Mouse (Mus musculus) embryonic facial prominence, embryonic 14.5 days (tissue): ENCODE results near the gene Cphx2. TPM values are rescaled to one million over a fixed set of nuclear protein-coding genes. Genes with fewer than 3 reads are reported as not detected.
"Not testable (repeated sequence)": the region's sequence is repeated elsewhere in the genome, so short reads cannot be mapped to it uniquely, and the experiment has no call there.

Experiments
- ATAC-seq: fragments of 200-750 bp; cut with Nextera tagmentation; 2 replicates; pipeline ENCODE4 v1.8.0; 2017; ENCODE audit warnings: low read depth, moderate number of reproducible peaks, moderate TSS enrichment
- DNase-seq: peaks from one replicate; pipeline ENCODE4 v3.0.0-alpha.2; 2015; ENCODE audit warnings: low spot score
- H3K27ac ChIP-seq: fragments of 300-500 bp; sonication (generic); replicated peaks from 2 replicates; pipeline ENCODE4 v1.5.1; 2014; ENCODE audit warnings: low read depth, mild to moderate bottlenecking, low read length, moderate library complexity
- H3K27me3 ChIP-seq: fragments of 300-500 bp; sonication (generic); replicated peaks from 2 replicates; pipeline ENCODE4 v1.6.1; 2014; ENCODE audit warnings: low read length; ENCODE audit not compliant: control insufficient read depth, insufficient read depth
- H3K36me3 ChIP-seq: fragments of 300-500 bp; sonication (generic); 2 replicates; pipeline ENCODE4 v1.6.1; 2014; ENCODE audit warnings: low read length, mixed read lengths; ENCODE audit not compliant: control insufficient read depth, insufficient read depth
- H3K4me1 ChIP-seq: fragments of 300-500 bp; sonication (generic); 2 replicates; pipeline ENCODE4 v1.6.1; 2014; ENCODE audit warnings: antibody characterized with exemption, low read length; ENCODE audit not compliant: control insufficient read depth, insufficient read depth
- H3K4me2 ChIP-seq: fragments of 300-500 bp; sonication (generic); 2 replicates; pipeline ENCODE4 v1.6.1; 2014; ENCODE audit warnings: low read depth, mild to moderate bottlenecking, low read length, moderate library complexity, mixed read lengths
- H3K4me3 ChIP-seq: fragments of 300-500 bp; sonication (generic); 2 replicates; pipeline ENCODE4 v1.5.1; 2014; ENCODE audit warnings: low read depth, mild to moderate bottlenecking, low read length
- H3K9ac ChIP-seq: fragments of 300-500 bp; sonication (generic); 2 replicates; pipeline ENCODE4 v1.6.1; 2014; ENCODE audit warnings: low read depth, mild to moderate bottlenecking, low read length, moderate library complexity, mixed read lengths
- H3K9me3 ChIP-seq: fragments of 300-500 bp; sonication (generic); 2 replicates; pipeline ENCODE4 v1.6.1; 2016; ENCODE audit warnings: low read length; ENCODE audit not compliant: control insufficient read depth
- WGBS: fragments of 180-500 bp; shearing (Covaris S2); extraction: QIAGEN DNeasy Blood & Tissue Kit; methylation state at CpG from one replicate; pipeline ENCODE4 v1.1.7; 2014; 5-methylcytosine and 5-hydroxymethylcytosine counted together
- polyA plus RNA-seq: library from polyadenylated mRNA; unstranded; fragments of >200 nt; fragmentation: Nextera tagmentation; extraction: Ambion mirVana; gene quantifications from 2 replicates; pipeline ENCODE4 v1.2.1, GENCODE M21; 2014

Cphx2 gene
- polyA plus RNA-seq, 1 experiment from 2014 or later: not detected

- H3K27ac ChIP-seq, H3K36me3 ChIP-seq, H3K27me3 ChIP-seq, H3K4me1 ChIP-seq, H3K9me3 ChIP-seq, H3K4me3 ChIP-seq, H3K9ac ChIP-seq, DNase-seq, H3K4me2 ChIP-seq: not testable (repeated sequence)
- WGBS: no CpG with 5 or more reads among the region's 44 CpGs
- ATAC-seq: peak; percentile 94
Measured at GRCm38 (mm10) chr14:26066574-26067324, 14.6 kb upstream of the Cphx2 start.

- no CpG with 5 or more reads among the region's 10 CpGs for WGBS
- H3K9ac ChIP-seq, H3K27me3 ChIP-seq, DNase-seq, H3K4me1 ChIP-seq, H3K9me3 ChIP-seq, H3K36me3 ChIP-seq, H3K4me3 ChIP-seq, H3K27ac ChIP-seq, H3K4me2 ChIP-seq: not testable (repeated sequence)
- peak; percentile 94 for ATAC-seq
Measured at GRCm38 (mm10) chr14:26067325-26067633, 14.0 kb upstream of the Cphx2 start, which contains the start of gene Tmem254c. Gene Tmem254c, minus strand, starts transcription at chr14:26067355.

- DNase-seq, H3K27ac ChIP-seq, H3K9ac ChIP-seq, H3K4me3 ChIP-seq, H3K9me3 ChIP-seq, H3K27me3 ChIP-seq, H3K4me1 ChIP-seq, H3K36me3 ChIP-seq, H3K4me2 ChIP-seq, ATAC-seq: not testable (repeated sequence)
- no CpG with 5 or more reads among the region's 5 CpGs for WGBS
Measured at GRCm38 (mm10) chr14:26076620-26077390, 4.5 kb upstream of the Cphx2 start.

DNA sequence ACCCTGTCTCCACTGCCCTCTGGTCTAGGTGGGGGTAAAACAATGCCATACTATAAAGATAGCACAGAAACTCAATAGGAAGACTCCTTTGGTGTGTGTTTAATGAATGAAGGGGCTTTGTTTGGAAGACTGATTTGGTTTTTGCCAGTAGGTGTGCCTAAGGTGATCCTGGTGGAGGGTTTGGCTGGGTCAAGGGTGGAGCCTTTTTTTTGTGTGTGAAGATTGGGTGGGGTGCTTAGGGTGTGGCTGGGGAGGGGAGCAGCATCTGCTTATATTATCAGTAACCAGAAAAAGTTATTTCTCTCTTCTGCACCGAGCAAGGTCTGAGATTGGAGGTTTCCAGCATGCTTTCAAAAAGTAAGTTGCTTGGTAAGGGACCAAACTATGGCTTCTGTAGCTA, 681 bp downstream of the Cphx2 start, which contains the start of gene Cphx3:
Cphx3 (plus strand) TSS at position 301 of the 400 bp plus-strand sequence.
- H3K4me1 ChIP-seq, H3K9ac ChIP-seq, H3K9me3 ChIP-seq, H3K4me3 ChIP-seq, H3K27ac ChIP-seq, H3K27me3 ChIP-seq, ATAC-seq, DNase-seq, H3K36me3 ChIP-seq, H3K4me2 ChIP-seq: not testable (repeated sequence)
- no CpG with 5 or more reads among the region's 1 CpGs for WGBS

DNA sequence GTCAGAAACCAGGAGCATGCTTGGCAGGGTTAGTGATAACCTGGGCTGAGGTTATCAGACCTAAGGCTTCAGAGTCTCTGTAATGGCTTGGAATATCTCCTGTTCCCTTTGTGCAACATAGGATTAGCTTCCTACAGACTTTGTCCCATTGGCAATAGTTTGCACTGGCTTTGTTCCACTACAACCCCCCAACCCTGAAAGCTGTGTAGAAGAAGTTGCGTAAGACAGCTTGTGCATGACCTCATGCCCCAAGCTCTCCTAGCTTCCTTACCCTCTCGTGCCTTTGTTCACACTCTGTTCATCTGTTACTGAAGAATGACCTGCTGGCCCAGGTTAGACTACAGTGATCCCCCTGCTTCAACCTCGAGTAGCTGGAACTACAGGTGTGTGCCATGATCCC, 16.3 kb downstream of the Cphx2 start:
- not testable (repeated sequence) for H3K4me1 ChIP-seq, H3K9ac ChIP-seq, DNase-seq, H3K27me3 ChIP-seq, H3K4me3 ChIP-seq, H3K36me3 ChIP-seq, H3K27ac ChIP-seq, H3K9me3 ChIP-seq, ATAC-seq, H3K4me2 ChIP-seq
- WGBS: no CpG with 5 or more reads among the region's 3 CpGs

DNA sequence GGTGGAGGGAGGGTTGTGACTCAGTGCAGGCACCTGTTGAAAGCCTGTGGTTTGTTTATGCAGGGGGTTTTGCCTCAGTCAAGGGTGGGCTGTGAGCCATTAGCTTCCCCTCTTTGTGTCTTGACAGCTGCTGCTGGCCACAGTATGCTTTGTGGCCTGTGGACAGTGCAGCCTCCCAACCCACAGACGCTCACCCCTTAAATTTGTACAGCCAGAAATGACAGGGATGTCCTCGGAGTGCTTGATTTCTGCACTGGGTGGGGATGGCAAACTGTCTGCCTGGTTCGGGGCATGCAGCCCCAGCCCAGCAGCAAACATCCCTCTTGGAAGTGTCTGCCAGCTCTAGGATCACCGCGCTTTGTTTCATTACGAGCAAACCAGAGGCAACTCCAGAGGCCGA, 36.8 kb downstream of the Cphx2 start, which contains the start of gene Duxbl2:
Duxbl2 (plus strand) TSS at position 200 of the 400 bp plus-strand sequence.
- ATAC-seq: peak; percentile 60; the same call in 1 of the 2 replicates
- H3K4me3 ChIP-seq: not testable (repeated sequence)

GRCm38 (mm10) chr14:26118550-26119000, 37.3 kb downstream of the Cphx2 start:
- not testable (repeated sequence) for H3K9ac ChIP-seq

More for the DNA sequence above, 36.8 kb downstream of the Cphx2 start, which contains the start of gene Duxbl2:
- H3K4me2 ChIP-seq, H3K27ac ChIP-seq, H3K9me3 ChIP-seq, DNase-seq, H3K4me1 ChIP-seq, H3K27me3 ChIP-seq, H3K9ac ChIP-seq, H3K36me3 ChIP-seq: not testable (repeated sequence)
- WGBS: no CpG with 5 or more reads among the region's 7 CpGs

GRCm38 (mm10) chr14:26119095-26119494, 37.8 kb downstream of the Cphx2 start:
- DNase-seq, ATAC-seq, H3K4me3 ChIP-seq, H3K4me2 ChIP-seq, H3K9me3 ChIP-seq, H3K36me3 ChIP-seq, H3K9ac ChIP-seq, H3K27ac ChIP-seq, H3K4me1 ChIP-seq, H3K27me3 ChIP-seq: not testable (repeated sequence)
- WGBS: no CpG with 5 or more reads among the region's 7 CpGs

More at GRCm38 (mm10) chr14:26118550-26119000, 37.3 kb downstream of the Cphx2 start:
- not testable (repeated sequence) for H3K4me1 ChIP-seq, DNase-seq, H3K27me3 ChIP-seq, H3K4me2 ChIP-seq, H3K4me3 ChIP-seq, H3K9me3 ChIP-seq, H3K27ac ChIP-seq, H3K36me3 ChIP-seq
- no CpG with 5 or more reads among the region's 18 CpGs for WGBS
- ATAC-seq: peak; percentile 91
